Mouse (Mus musculus) limb, embryonic 12.5 days (tissue): ENCODE data around the gene Tspear. TPM values are rescaled to one million over a fixed set of nuclear protein-coding genes. Genes with fewer than 3 reads are reported as not detected.
"Not testable (repeated sequence)": the region's sequence is repeated elsewhere in the genome, so short reads cannot be mapped to it uniquely, and the experiment has no call there.

Experiments used
- ATAC-seq: fragments of 200-750 bp; cut with Nextera tagmentation; 2 replicates; pipeline ENCODE4 v1.8.0; 2017; ENCODE audit warnings: low read depth, moderate TSS enrichment; ENCODE audit not compliant: insufficient number of reproducible peaks, insufficient read depth, low FRiP score, low TSS enrichment
- H3K27ac ChIP-seq: fragments of 300-500 bp; sonication (generic); 2 replicates; pipeline ENCODE4 v1.5.1; 2016; ENCODE audit warnings: mild to moderate bottlenecking, moderate library complexity
- H3K27me3 ChIP-seq: fragments of 300-500 bp; sonication (generic); 2 replicates; pipeline ENCODE4 v1.6.1; 2016; ENCODE audit warnings: mild to moderate bottlenecking, moderate library complexity
- H3K36me3 ChIP-seq: fragments of 300-500 bp; sonication (generic); 2 replicates; pipeline ENCODE4 v1.6.1; 2016; ENCODE audit warnings: mild to moderate bottlenecking, moderate library complexity
- H3K4me1 ChIP-seq: fragments of 300-500 bp; sonication (generic); replicated peaks from 2 replicates; pipeline ENCODE4 v1.6.1; 2016
- H3K4me2 ChIP-seq: fragments of 300-500 bp; sonication (generic); 2 replicates; pipeline ENCODE4 v1.6.1; 2016; ENCODE audit warnings: mild to moderate bottlenecking, moderate library complexity
- H3K4me3 ChIP-seq: fragments of 300-500 bp; sonication (generic); replicated peaks from 2 replicates; pipeline ENCODE4 v1.5.1; 2016; ENCODE audit warnings: mild to moderate bottlenecking
- H3K9ac ChIP-seq: fragments of 300-500 bp; sonication (generic); replicated peaks from 2 replicates; pipeline ENCODE4 v1.6.1; 2016; ENCODE audit warnings: mild to moderate bottlenecking, moderate library complexity
- H3K9me3 ChIP-seq: fragments of 300-500 bp; sonication (generic); 2 replicates; pipeline ENCODE4 v1.6.1; 2016; ENCODE audit warnings: mild to moderate bottlenecking, moderate library complexity
- WGBS: fragments of 180-500 bp; shearing (Covaris S2); methylation state at CpG from one replicate; pipeline ENCODE4 v1.1.7; 2016; 5-methylcytosine and 5-hydroxymethylcytosine counted together
- polyA plus RNA-seq: library from polyadenylated mRNA; unstranded; fragments of >200 nt; fragmentation: Nextera tagmentation; extraction: Ambion mirVana; gene quantifications from 2 replicates; pipeline ENCODE4 v1.2.1, GENCODE M21; 2016

Gene Tspear
- polyA plus RNA-seq, 1 experiment from 2014 or later, result 0.50 TPM

DNA sequence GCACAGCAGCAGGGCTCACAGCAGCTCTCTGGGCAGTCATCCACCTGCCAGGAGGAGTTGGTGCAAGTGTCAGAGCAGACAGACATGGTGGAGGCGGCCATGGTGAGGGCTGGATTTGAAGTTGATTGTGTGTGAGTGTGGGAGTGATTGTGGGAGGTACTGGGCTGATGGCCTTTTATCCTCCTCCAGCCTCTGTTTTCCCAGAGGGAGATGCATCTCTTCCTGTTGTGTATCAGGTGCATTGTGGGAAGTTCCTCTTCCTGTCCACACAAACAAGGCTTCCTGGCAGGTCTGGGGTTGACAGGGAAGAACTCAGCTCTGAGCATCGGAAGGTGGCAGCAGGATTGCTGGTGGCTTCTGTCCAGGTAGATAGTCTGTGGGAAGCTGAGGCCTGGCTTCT is 108.6 kb downstream of the Tspear start, which contains the start of gene Gm9639:
Gene Gm9639, minus strand, starts transcription at position 101 of the 400 bp plus-strand sequence.
- no peaks in the 10 kb centered on the region for H3K36me3 ChIP-seq
- 65% methylated on average over 2 of the region's 2 CpGs for WGBS
- ATAC-seq, result no peak
- no peaks in the 10 kb centered on the region for H3K27me3 ChIP-seq
- peaks cover 17% of the 10 kb centered on the region for H3K4me1 ChIP-seq
- H3K4me2 ChIP-seq, result no peak within 1 kb of the TSS
- no peaks in the 10 kb centered on the region for H3K9me3 ChIP-seq
- H3K27ac ChIP-seq, result no peak within 1 kb of the TSS
- no peak within 1 kb of the TSS for H3K4me3 ChIP-seq
- no peak within 1 kb of the TSS for H3K9ac ChIP-seq

DNA sequence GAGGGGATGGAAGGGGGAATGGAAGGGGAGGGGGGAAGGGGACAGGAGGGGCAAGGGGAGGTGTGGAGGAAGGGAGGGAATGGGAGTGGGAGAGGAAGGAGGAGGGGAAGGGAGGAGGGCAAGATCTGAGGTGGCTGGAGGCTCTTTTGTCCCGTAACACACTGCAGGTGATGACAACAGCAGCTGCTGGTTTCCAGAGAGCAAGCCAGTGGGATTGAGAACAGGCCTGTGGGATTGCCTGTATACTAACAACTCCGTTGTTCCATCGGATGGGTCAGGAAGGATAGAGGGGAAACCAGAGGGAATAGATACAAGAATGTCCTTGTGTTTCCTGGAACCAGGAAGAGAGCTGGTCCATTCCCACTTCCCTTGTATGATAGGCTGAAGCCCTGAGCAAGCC is 111.3 kb downstream of the Tspear start:
- H3K4me3 ChIP-seq, result no peak overlapping the region
- no peak overlapping the region for H3K27ac ChIP-seq
- H3K27me3 ChIP-seq, result no peaks in the 10 kb centered on the region
- H3K9me3 ChIP-seq, result no peaks in the 10 kb centered on the region
- WGBS, result 17% methylated on average over 3 of the region's 3 CpGs
- peaks cover 17% of the 10 kb centered on the region for H3K4me1 ChIP-seq
- no peak overlapping the region for H3K4me2 ChIP-seq
- no peaks in the 10 kb centered on the region for H3K36me3 ChIP-seq
- ATAC-seq, result no peak
- no peak overlapping the region for H3K9ac ChIP-seq

DNA sequence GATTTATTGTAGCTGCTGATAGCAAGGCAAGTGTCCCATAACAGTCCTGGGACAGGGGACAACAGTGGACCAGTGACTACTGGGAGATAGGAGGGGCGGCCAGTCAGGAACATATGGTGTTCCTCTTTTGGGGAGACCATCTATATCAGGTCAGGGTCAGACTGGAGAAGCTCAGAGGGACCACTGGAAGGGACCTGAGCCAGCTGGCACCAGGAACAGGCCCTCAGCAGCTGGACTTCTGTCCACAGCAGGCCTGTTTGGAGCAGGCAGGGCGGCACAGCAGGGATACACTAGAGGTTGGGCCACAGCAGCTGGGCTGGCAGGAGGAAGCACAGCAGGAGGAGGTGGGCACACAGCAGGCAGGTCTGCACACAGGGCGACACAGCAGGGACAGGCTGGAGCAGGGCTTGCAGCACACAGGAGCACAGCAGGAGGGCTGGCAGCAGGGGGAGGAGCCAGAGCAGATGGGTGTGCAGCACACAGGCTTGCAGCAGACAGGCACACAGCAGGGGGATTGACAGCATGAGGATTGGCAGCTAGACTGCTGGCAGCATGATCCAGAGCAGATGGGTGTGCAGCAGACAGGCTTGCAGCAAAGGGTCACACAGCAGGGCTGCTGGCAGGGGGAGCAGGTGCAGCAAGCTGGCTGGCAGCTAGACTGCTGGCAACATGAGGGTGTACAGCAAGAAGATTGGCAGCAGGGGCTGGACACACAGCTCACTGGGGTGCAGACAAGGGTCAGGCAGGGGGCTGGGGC is 112.0 kb downstream of the Tspear start:
- H3K4me3 ChIP-seq, H3K36me3 ChIP-seq, H3K9ac ChIP-seq, H3K27ac ChIP-seq, H3K4me2 ChIP-seq, H3K9me3 ChIP-seq, H3K27me3 ChIP-seq, ATAC-seq: not testable (repeated sequence)
- WGBS, result 35% methylated on average over 3 of the region's 3 CpGs
- peaks cover 17% of the 10 kb centered on the region for H3K4me1 ChIP-seq

DNA sequence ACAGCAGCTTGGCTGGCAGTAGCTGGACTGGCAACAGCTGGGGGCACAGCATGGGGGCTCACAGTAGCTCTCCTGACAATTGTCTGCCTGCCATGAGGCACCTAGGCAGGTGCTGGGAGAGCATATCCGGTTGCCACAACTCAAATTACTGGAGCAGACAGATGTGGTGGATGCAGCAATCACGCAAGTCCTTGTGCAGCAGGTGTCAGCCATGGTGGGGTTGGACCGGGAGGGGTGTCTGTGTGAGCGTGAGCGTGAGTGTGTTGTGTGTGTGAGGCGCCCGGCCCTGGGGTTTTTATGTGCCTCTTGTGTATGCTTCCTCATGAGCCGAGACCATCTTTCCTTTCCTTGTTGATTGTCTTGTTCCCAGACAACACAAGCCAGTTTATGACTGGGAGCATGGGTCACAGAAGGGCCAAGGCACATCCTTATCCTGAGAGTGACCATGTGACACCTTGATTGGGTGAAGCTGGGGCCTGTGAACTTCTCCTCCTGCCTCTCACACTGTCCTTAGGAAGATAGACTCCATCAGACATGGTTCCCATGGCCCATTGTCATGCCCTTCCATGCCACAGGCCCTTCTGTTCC is 112.6 kb downstream of the Tspear start, which contains the start of gene Gm19668:
Gene Gm19668, minus strand, starts transcription at position 213 of the 588 bp plus-strand sequence.
- no peak within 1 kb of the TSS for H3K27ac ChIP-seq
- no peaks in the 10 kb centered on the region for H3K27me3 ChIP-seq
- H3K9ac ChIP-seq, result no peak within 1 kb of the TSS
- no peaks in the 10 kb centered on the region for H3K9me3 ChIP-seq
- no peak within 1 kb of the TSS for H3K4me2 ChIP-seq
- no peak within 1 kb of the TSS for H3K4me3 ChIP-seq
- WGBS, result 48% methylated on average over 8 of the region's 8 CpGs
- H3K36me3 ChIP-seq, result no peaks in the 10 kb centered on the region
- peaks cover 14% of the 10 kb centered on the region for H3K4me1 ChIP-seq
- no peak for ATAC-seq

DNA sequence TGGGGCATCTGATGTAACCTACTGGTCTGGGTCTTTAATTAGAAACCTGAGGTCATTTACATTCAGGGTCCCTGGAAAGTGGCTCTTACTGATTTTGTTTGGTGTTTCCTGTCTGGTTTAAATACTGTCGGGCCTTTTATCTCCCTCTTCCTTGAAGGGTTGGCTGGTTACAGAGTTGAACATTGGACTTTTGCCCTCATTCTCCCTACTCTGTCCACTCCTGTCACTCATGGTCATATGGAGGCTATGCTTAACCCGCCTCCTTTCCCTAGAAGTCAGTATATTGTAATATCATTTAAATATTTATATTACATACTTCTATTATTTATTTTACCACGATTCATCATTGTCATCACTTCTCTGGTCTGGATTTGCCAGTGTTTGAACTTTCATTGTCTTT is 117.7 kb downstream of the Tspear start:
- ATAC-seq, result no peak
- H3K4me3 ChIP-seq, result no peak overlapping the region
- 75% methylated on average over 3 of the region's 3 CpGs for WGBS

DNA sequence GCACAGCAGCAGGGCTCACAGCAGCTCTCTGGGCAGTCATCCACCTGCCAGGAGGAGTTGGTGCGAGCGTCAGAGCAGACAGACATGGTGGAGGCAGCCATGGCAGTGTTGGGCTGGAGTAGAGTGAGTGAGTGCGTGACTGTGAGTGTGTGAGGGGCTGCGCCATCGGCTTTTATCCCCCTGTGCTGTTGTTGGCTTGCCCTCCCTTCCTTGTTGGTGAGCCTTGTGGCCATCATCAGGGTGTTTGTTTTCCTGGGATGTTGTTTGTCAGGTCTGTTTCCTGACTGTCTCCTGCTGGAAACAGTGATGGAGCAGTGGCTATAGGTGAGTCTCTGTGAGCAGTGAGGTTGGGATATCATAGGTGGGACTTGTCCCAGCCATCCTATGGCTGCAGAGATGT is 125.4 kb downstream of the Tspear start, which contains the start of gene Gm9507:
Gene Gm9507, minus strand, starts transcription at position 101 of the 400 bp plus-strand sequence.
- WGBS, result 67% methylated on average over 5 of the region's 5 CpGs
- no peak for ATAC-seq
- H3K4me1 ChIP-seq, result no peaks in the 10 kb centered on the region
- no peak within 1 kb of the TSS for H3K4me2 ChIP-seq
- no peaks in the 10 kb centered on the region for H3K36me3 ChIP-seq
- H3K9me3 ChIP-seq, result peaks cover 8% of the 10 kb centered on the region
- H3K9ac ChIP-seq, result no peak within 1 kb of the TSS
- H3K4me3 ChIP-seq, result no peak within 1 kb of the TSS
- no peaks in the 10 kb centered on the region for H3K27me3 ChIP-seq
- H3K27ac ChIP-seq, result no peak within 1 kb of the TSS

More for the DNA sequence above, 117.7 kb downstream of the Tspear start:
- Histone ChIP-seq H3K4me2 (no peak overlapping the region), H3K9ac (no peak overlapping the region), H3K4me1 (no peaks in the 10 kb centered on the region), H3K27ac (no peak overlapping the region), H3K27me3 (no peaks in the 10 kb centered on the region), H3K36me3 (no peaks in the 10 kb centered on the region), H3K9me3 (peaks cover 2% of the 10 kb centered on the region; the same call in 1 of the 2 replicates)

DNA sequence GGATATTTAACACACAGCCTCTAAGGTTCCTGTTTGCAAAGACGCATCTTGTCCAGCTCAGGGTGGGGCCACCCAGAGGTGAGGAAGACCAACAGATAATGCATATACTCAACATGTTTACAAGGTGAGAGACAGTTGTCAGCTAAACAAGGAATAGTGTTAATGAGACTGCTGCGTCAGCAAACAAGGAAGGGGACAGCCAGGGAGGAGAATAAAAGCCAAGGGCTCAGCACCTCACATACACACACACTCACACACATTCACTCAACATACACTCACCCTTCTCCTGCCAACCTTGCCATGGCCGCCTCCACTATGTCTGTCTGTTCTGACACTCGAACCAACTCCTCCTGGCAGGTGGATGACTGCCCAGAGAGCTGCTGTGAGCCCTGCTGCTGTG is 128.0 kb downstream of the Tspear start, which contains the start of gene Gm2696:
Gene Gm2696, plus strand, starts transcription at position 301 of the 400 bp plus-strand sequence.
- Histone ChIP-seq H3K36me3 (no peaks in the 10 kb centered on the region), H3K4me2 (no peak within 1 kb of the TSS), H3K27me3 (no peaks in the 10 kb centered on the region), H3K27ac (no peak within 1 kb of the TSS), H3K9ac (no peak within 1 kb of the TSS), H3K9me3 (peaks cover 5% of the 10 kb centered on the region), H3K4me1 (0 out of 2 replicates have a peak, but pooled peaks cover 2% of the 10 kb centered on the region), H3K4me3 (no peak within 1 kb of the TSS)
- ATAC-seq, result no peak
- 50% methylated on average over 4 of the region's 4 CpGs for WGBS

DNA sequence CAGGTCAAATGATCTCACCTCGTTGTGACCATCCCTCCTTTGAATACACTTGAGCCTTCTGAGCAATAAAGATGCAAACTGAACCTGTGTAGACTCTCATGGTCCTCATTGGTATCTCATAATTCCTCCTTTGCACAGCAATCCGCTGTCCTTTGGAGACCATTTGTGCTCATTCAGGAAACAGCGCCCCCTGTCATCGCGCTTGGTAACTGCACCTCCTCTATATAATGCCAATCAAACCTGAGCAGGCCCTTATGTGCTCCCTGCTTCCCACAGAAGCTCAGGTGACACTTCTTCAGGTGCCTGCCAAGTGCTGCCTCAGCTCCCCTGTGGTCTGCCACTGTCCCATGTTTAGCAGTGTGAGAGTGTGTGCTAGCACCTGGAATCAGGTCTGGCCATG is 129.1 kb downstream of the Tspear start:
- Histone ChIP-seq H3K9ac (no peak overlapping the region), H3K9me3 (no peaks in the 10 kb centered on the region), H3K4me1 (0 out of 2 replicates have a peak, but pooled peaks cover 3% of the 10 kb centered on the region), H3K4me3 (no peak overlapping the region), H3K27me3 (no peaks in the 10 kb centered on the region), H3K36me3 (no peaks in the 10 kb centered on the region), H3K4me2 (no peak overlapping the region), H3K27ac (no peak overlapping the region)
- WGBS, result 32% methylated on average over 5 of the region's 5 CpGs
- ATAC-seq, result no peak

DNA sequence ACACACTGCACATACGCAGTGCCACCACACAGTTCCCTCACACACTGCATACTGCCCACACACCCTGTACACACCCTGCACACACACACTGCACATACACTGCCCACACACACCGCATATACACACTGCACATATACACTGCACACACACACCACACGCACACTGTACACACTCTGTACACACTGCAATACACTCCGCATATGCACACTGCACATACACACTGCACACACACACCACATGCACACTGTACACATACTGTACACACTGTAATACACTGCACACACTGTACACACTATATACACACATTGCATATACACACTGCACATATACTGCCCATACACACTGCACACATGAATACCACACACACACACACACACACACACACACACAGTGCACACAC is 132.2 kb downstream of the Tspear start:
- Histone ChIP-seq H3K27me3 (no peaks in the 10 kb centered on the region), H3K9ac (no peak overlapping the region), H3K4me1 (0 out of 2 replicates have a peak, but pooled peaks cover 3% of the 10 kb centered on the region), H3K27ac (no peak overlapping the region), H3K4me2 (no peak overlapping the region), H3K9me3 (peaks cover 6% of the 10 kb centered on the region; the same call in 1 of the 2 replicates), H3K36me3 (no peaks in the 10 kb centered on the region), H3K4me3 (no peak overlapping the region)
- WGBS, result 95% methylated on average over 4 of the region's 4 CpGs
- ATAC-seq, result peak; percentile 59

DNA sequence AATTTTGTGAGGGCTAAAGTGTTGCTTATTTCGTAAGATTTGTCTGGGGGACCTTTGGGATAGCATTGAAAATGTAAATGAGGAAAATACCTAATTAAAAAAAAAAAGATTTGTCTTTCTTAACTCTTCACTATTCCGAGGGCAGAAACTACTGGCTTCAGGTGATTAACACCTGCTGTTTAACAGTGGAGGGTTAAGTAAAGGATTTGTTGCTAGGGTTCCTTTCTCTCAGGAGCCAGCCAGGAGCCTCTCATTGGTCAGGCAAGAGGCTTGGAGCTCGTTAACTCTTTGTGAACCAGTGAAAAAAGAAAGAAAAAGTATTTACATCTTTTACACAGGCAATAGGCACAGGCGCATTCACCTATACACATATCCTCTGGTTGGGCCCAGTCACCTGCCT is 132.8 kb downstream of the Tspear start:
- Histone ChIP-seq H3K36me3 (no peaks in the 10 kb centered on the region), H3K4me2 (no peak overlapping the region), H3K9me3 (peaks cover 12% of the 10 kb centered on the region), H3K4me1 (0 out of 2 replicates have a peak, but pooled peaks cover 3% of the 10 kb centered on the region), H3K4me3 (no peak overlapping the region), H3K9ac (no peak overlapping the region), H3K27ac (no peak overlapping the region), H3K27me3 (no peaks in the 10 kb centered on the region)
- 31% methylated on average over 4 of the region's 4 CpGs for WGBS
- ATAC-seq, result no peak

DNA sequence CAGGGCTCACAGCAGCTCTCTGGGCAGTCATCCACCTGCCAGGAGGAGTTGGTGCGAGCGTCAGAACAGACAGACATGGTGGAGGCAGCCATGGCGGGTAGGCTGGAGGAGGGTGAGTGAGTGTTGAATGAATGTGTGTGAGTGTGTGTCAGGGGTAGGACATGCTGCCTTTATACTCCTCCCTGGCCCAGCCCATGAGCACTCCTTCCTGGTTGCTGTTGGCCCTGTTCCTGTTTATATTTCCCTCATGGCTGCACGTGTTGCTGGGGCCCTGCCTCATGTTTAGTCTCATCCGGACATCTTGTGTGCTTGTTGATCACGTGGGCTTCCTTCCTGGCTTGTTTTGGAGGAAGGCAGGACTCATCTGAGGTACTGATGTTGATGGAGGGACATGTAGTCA is 140.6 kb downstream of the Tspear start, which contains the start of gene Krtap10-4:
Gene Krtap10-4, minus strand, starts transcription at position 145 of the 400 bp plus-strand sequence.
- Histone ChIP-seq H3K27me3 (no peaks in the 10 kb centered on the region), H3K4me3 (no peak within 1 kb of the TSS), H3K27ac (no peak within 1 kb of the TSS), H3K4me1 (0 out of 2 replicates have a peak, but pooled peaks cover 5% of the 10 kb centered on the region), H3K36me3 (no peaks in the 10 kb centered on the region), H3K4me2 (no peak within 1 kb of the TSS), H3K9me3 (peaks cover 12% of the 10 kb centered on the region), H3K9ac (no peak within 1 kb of the TSS)
- no peak for ATAC-seq
- 67% methylated on average over 6 of the region's 6 CpGs for WGBS
